Mouse (Mus musculus): Measurements from ENCODE around the gene Rbms3. TPM values are rescaled to one million over a fixed set of nuclear protein-coding genes. Genes with fewer than 3 reads are reported as not detected.

The Rbms3 gene
- total RNA-seq, 2 experiments from 2014 or later: 15.1 to 16.3 TPM

- TF ChIP-seq CTCF (conservative IDR thresholded peaks at IDR 0.05): no peak
- no peak for DNase-seq (ENCODE audit: low spot score in 2 of 2)
- H3K27ac ChIP-seq: no peak overlapping the region
- H3K4me3 ChIP-seq: no peak overlapping the region
Observed at GRCm38 (mm10) chr9:116905646-116906045, 724.1 kb downstream of the Rbms3 start.

- TF ChIP-seq CTCF (conservative IDR thresholded peaks at IDR 0.05): no peak
- Histone ChIP-seq H3K27ac (no peak overlapping the region), H3K4me3 (no peak overlapping the region)
- DNase-seq (ENCODE audit: low spot score in 2 of 2): no peak
Observed at GRCm38 (mm10) chr9:116903304-116903993, 726.3 kb downstream of the Rbms3 start.

GRCm38 (mm10) chr9:116899403-116899802 lies 730.3 kb downstream of the Rbms3 start:
- Histone ChIP-seq H3K4me3 (no peak overlapping the region), H3K27ac (no peak overlapping the region)
- no peak for DNase-seq (ENCODE audit: low spot score in 2 of 2)
- TF ChIP-seq CTCF (conservative IDR thresholded peaks at IDR 0.05): no peak

- H3K27ac ChIP-seq: no peak overlapping the region
- no peak overlapping the region for H3K4me3 ChIP-seq
- DNase-seq (ENCODE audit: low spot score in 2 of 2): no peak
- no peak for TF ChIP-seq CTCF (conservative IDR thresholded peaks at IDR 0.05)
Observed at GRCm38 (mm10) chr9:116886973-116887680, 742.6 kb downstream of the Rbms3 start.

- no peak overlapping the region for H3K4me3 ChIP-seq
- no peak for TF ChIP-seq CTCF (conservative IDR thresholded peaks at IDR 0.05)
- H3K27ac ChIP-seq: no peak overlapping the region
- no peak for DNase-seq (ENCODE audit: low spot score in 2 of 2)
Observed at GRCm38 (mm10) chr9:116885617-116886016, 744.1 kb downstream of the Rbms3 start.

- TF ChIP-seq CTCF (conservative IDR thresholded peaks at IDR 0.05): no peak
- no peak for DNase-seq (ENCODE audit: low spot score in 2 of 2)
- Histone ChIP-seq H3K4me3 (no peak overlapping the region), H3K27ac (no peak overlapping the region)
Observed at GRCm38 (mm10) chr9:116880503-116880902, 749.2 kb downstream of the Rbms3 start.

- H3K27ac ChIP-seq: no peak overlapping the region
- DNase-seq (ENCODE audit: low spot score in 2 of 2): no peak
- TF ChIP-seq CTCF (conservative IDR thresholded peaks at IDR 0.05): no peak
Observed at GRCm38 (mm10) chr9:116879600-116880457, 749.9 kb downstream of the Rbms3 start.

GRCm38 (mm10) chr9:116876786-116877185 lies 752.9 kb downstream of the Rbms3 start:
- DNase-seq (ENCODE audit: low spot score in 2 of 2): no peak
- Histone ChIP-seq H3K27ac (no peak overlapping the region), H3K4me3 (no peak overlapping the region)
- TF ChIP-seq CTCF (conservative IDR thresholded peaks at IDR 0.05): no peak

More at GRCm38 (mm10) chr9:116879600-116880457, 749.9 kb downstream of the Rbms3 start:
- no peak overlapping the region for H3K4me3 ChIP-seq

- no peak for TF ChIP-seq CTCF (conservative IDR thresholded peaks at IDR 0.05)
Observed at GRCm38 (mm10) chr9:116873976-116874320, 755.8 kb downstream of the Rbms3 start.

GRCm38 (mm10) chr9:116873033-116873975 lies 756.4 kb downstream of the Rbms3 start:
- peak in 1 of 2 experiments; percentile 53 for DNase-seq (ENCODE audit: low spot score in 2 of 2)
- Histone ChIP-seq H3K27ac (no peak overlapping the region), H3K4me3 (no peak overlapping the region)
- TF ChIP-seq CTCF (conservative IDR thresholded peaks at IDR 0.05): no peak

More at GRCm38 (mm10) chr9:116873976-116874320, 755.8 kb downstream of the Rbms3 start:
- no peak for DNase-seq (ENCODE audit: low spot score in 2 of 2)
- Histone ChIP-seq H3K27ac (no peak overlapping the region), H3K4me3 (no peak overlapping the region)

- Histone ChIP-seq H3K4me3 (no peak overlapping the region), H3K27ac (no peak overlapping the region)
- DNase-seq (ENCODE audit: low spot score in 2 of 2): no peak
- no peak for TF ChIP-seq CTCF (conservative IDR thresholded peaks at IDR 0.05)
Observed at GRCm38 (mm10) chr9:116872346-116872745, 757.4 kb downstream of the Rbms3 start.

- H3K27ac ChIP-seq: no peak overlapping the region
- H3K4me3 ChIP-seq: no peak overlapping the region
- no peak for DNase-seq (ENCODE audit: low spot score in 2 of 2)
- TF ChIP-seq CTCF (conservative IDR thresholded peaks at IDR 0.05): no peak
Observed at GRCm38 (mm10) chr9:116871576-116871975, 758.1 kb downstream of the Rbms3 start.
